Mouse (Mus musculus): ENCODE results near the gene Cers6. TPM values are rescaled to one million over a fixed set of nuclear protein-coding genes. Genes with fewer than 3 reads are reported as not detected.

Cers6 gene
- total and polyA plus RNA-seq, 2 experiments = 3.9 to 16.0 TPM

DNA sequence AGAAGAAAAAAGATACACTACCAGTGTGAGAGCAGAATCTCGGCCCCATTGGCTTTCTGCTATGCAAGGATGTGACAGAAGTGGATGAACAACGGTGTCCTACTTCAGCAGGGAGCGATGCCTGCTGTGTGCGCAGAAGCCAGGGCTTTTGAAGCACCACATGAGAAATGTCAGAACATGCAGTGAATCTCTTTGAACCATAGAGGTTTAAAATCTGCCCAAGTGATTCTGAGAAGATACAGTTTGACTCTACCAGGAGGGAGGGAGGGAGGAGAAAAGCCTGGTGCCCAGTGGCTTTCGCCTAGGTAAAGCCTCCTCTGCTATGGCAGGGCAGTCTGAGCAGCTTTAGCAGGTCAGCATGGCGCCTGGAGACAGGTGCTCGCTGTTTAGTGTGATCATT, 96.6 kb downstream of the Cers6 start:
- DNase-seq (ENCODE audit: extremely low read depth, low read depth, low spot score) = no peak
- H3K4me1 ChIP-seq (ENCODE audit: control insufficient read depth, insufficient read depth, low read length) = no peaks in the 10 kb centered on the region
- no peak for TF ChIP-seq CTCF (IDR thresholded peaks at IDR 0.05; ENCODE audit: low read depth, low read length)
- TF ChIP-seq POLR2A (IDR thresholded peaks at IDR 0.05; ENCODE audit: extremely low read depth, insufficient read depth, low read length) = no peak
- H3K4me3 ChIP-seq (ENCODE audit: insufficient read depth, low read depth, low read length) = no peak overlapping the region
- H3K9ac ChIP-seq (ENCODE audit: low read depth, low read length) = no peak overlapping the region
- H3K27me3 ChIP-seq (ENCODE audit: control insufficient read depth, insufficient read depth, low read length) = no peaks in the 10 kb centered on the region
- WGBS = 92% methylated on average over 7 of the region's 7 CpGs
- H3K79me2 ChIP-seq (ENCODE audit: control insufficient read depth, insufficient read depth, low read length) = peaks cover 9% of the 10 kb centered on the region; the same call in 1 of the 2 replicates
- H3K36me3 ChIP-seq (ENCODE audit: control insufficient read depth, insufficient read depth, low read length) = no peaks in the 10 kb centered on the region; the same call in 1 of the 2 replicates
- no peak overlapping the region for H3K27ac ChIP-seq (replicated peaks; ENCODE audit: insufficient read depth, low read depth, low read length)

DNA sequence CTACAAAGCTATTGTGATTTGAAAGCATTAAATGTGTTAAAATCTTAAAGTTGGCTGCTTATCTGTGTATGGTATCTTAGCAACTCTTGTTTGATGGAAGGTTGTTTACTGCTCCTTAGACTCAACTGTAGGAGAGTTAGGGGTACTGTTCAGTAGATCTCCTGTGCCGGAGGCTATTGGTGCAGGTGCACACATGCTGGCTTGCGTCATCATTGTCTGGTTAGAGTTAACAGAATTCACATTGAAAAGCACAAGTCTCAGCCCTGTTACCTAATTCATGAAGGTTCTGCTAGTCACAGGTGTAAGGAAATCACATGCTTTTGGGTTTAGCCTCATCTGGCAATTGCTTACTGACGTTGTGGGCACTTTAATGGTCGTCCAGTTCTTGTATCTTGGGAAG, 98.3 kb downstream of the Cers6 start:
- Histone ChIP-seq H3K4me1 (ENCODE audit: control insufficient read depth, insufficient read depth, low read length) (no peaks in the 10 kb centered on the region), H3K4me3 (ENCODE audit: insufficient read depth, low read depth, low read length) (no peak overlapping the region), H3K79me2 (ENCODE audit: control insufficient read depth, insufficient read depth, low read length) (peaks cover 9% of the 10 kb centered on the region; the same call in 1 of the 2 replicates), H3K27ac (replicated peaks; ENCODE audit: insufficient read depth, low read depth, low read length) (no peak overlapping the region), H3K27me3 (ENCODE audit: control insufficient read depth, insufficient read depth, low read length) (no peaks in the 10 kb centered on the region), H3K36me3 (ENCODE audit: control insufficient read depth, insufficient read depth, low read length) (no peaks in the 10 kb centered on the region), H3K9ac (ENCODE audit: low read depth, low read length) (no peak overlapping the region)
- DNase-seq (ENCODE audit: extremely low read depth, low read depth, low spot score) = no peak
- WGBS = 97% methylated on average over 4 of the region's 4 CpGs
- TF ChIP-seq POLR2A (IDR thresholded peaks at IDR 0.05; ENCODE audit: extremely low read depth, insufficient read depth, low read length) = no peak
- no peak for TF ChIP-seq CTCF (IDR thresholded peaks at IDR 0.05; ENCODE audit: low read depth, low read length)

DNA sequence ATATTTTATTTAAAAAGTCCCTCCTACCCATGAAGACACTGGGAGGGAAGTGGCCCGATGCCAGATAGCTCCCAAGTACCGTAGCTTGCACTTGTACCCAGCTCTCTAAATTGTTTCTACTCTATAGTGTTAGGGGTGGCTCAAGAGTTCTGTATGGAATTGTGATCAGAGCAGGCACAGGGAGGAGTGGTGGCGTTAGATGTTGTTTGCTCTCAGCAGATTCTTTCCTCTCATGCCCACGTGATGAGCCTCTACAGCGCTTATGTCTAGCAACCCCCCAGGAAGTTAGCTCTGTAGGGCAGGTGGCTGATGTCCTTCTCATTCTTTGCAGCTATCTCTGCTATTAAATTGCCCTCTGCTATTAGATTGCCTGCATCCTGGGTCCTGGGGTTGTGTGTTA, 98.8 kb downstream of the Cers6 start:
- DNase-seq (ENCODE audit: extremely low read depth, low read depth, low spot score) = no peak
- 90% methylated on average over 5 of the region's 5 CpGs for WGBS
- no peaks in the 10 kb centered on the region for H3K36me3 ChIP-seq (ENCODE audit: control insufficient read depth, insufficient read depth, low read length)
- no peaks in the 10 kb centered on the region for H3K4me1 ChIP-seq (ENCODE audit: control insufficient read depth, insufficient read depth, low read length)
- H3K79me2 ChIP-seq (ENCODE audit: control insufficient read depth, insufficient read depth, low read length) = peaks cover 9% of the 10 kb centered on the region; the same call in 1 of the 2 replicates
- TF ChIP-seq POLR2A (IDR thresholded peaks at IDR 0.05; ENCODE audit: extremely low read depth, insufficient read depth, low read length) (no peak), CTCF (IDR thresholded peaks at IDR 0.05; ENCODE audit: low read depth, low read length) (no peak)
- no peak overlapping the region for H3K9ac ChIP-seq (ENCODE audit: low read depth, low read length)
- H3K27ac ChIP-seq (replicated peaks; ENCODE audit: insufficient read depth, low read depth, low read length) = no peak overlapping the region
- no peaks in the 10 kb centered on the region for H3K27me3 ChIP-seq (ENCODE audit: control insufficient read depth, insufficient read depth, low read length)
- H3K4me3 ChIP-seq (ENCODE audit: insufficient read depth, low read depth, low read length) = no peak overlapping the region

DNA sequence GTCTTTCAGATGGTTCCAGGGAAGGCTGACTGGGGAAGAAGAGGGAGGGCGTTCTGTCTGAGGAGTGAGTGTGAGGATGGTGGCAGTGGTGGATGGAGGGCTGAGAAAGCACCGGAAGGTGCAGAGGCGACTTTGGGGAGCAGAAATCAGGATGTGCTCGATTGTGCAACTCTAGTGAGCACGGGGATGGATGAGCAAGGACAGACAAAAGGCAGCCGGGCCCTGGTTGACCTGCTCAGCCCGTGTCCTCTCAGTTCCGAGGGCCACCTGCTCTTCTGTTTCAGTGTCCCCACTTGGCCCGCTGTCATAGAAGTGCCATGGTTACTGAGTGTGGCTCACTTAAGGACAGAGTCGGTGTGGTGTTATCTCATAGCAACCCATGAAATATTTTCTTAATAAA, 99.4 kb downstream of the Cers6 start:
- H3K27me3 ChIP-seq (ENCODE audit: control insufficient read depth, insufficient read depth, low read length) = no peaks in the 10 kb centered on the region
- H3K4me3 ChIP-seq (ENCODE audit: insufficient read depth, low read depth, low read length) = no peak overlapping the region
- no peaks in the 10 kb centered on the region for H3K4me1 ChIP-seq (ENCODE audit: control insufficient read depth, insufficient read depth, low read length)
- H3K79me2 ChIP-seq (ENCODE audit: control insufficient read depth, insufficient read depth, low read length) = peaks cover 5% of the 10 kb centered on the region; the same call in 1 of the 2 replicates
- H3K36me3 ChIP-seq (ENCODE audit: control insufficient read depth, insufficient read depth, low read length) = no peaks in the 10 kb centered on the region
- DNase-seq (ENCODE audit: extremely low read depth, low read depth, low spot score) = no peak
- H3K27ac ChIP-seq (replicated peaks; ENCODE audit: insufficient read depth, low read depth, low read length) = no peak overlapping the region
- TF ChIP-seq CTCF (IDR thresholded peaks at IDR 0.05; ENCODE audit: low read depth, low read length) = no peak
- no peak for TF ChIP-seq POLR2A (IDR thresholded peaks at IDR 0.05; ENCODE audit: extremely low read depth, insufficient read depth, low read length)
- 86% methylated on average over 10 of the region's 10 CpGs for WGBS
- no peak overlapping the region for H3K9ac ChIP-seq (ENCODE audit: low read depth, low read length)

DNA sequence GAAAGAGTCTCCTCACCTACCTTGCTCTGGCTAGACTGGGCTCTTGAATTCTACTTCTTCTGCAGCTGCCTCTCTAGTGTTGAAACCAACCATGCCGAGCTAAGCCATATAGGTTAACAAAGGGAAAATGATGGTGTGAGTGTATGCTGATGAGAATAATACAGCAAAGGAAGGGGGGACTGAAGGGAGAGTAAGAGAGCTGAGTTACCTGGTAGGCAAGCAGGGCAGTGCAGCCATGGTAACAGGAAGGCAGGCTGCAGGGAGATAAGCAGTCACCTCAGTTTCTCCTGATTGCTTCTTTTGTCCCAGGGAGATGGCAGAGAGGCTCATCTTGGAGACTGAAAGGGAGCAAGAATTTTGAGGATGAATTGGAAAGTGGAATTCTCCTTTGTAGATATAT, 105.1 kb downstream of the Cers6 start:
- Histone ChIP-seq H3K9ac (ENCODE audit: low read depth, low read length) (no peak overlapping the region), H3K27ac (replicated peaks; ENCODE audit: insufficient read depth, low read depth, low read length) (no peak overlapping the region), H3K27me3 (ENCODE audit: control insufficient read depth, insufficient read depth, low read length) (no peaks in the 10 kb centered on the region), H3K4me3 (ENCODE audit: insufficient read depth, low read depth, low read length) (no peak overlapping the region), H3K79me2 (ENCODE audit: control insufficient read depth, insufficient read depth, low read length) (no peaks in the 10 kb centered on the region; the same call in 1 of the 2 replicates), H3K4me1 (ENCODE audit: control insufficient read depth, insufficient read depth, low read length) (no peaks in the 10 kb centered on the region), H3K36me3 (ENCODE audit: control insufficient read depth, insufficient read depth, low read length) (no peaks in the 10 kb centered on the region; the same call in 1 of the 2 replicates)
- 94% methylated on average over 1 of the region's 1 CpGs for WGBS
- DNase-seq (ENCODE audit: extremely low read depth, low read depth, low spot score) = no peak
- no peak for TF ChIP-seq CTCF (IDR thresholded peaks at IDR 0.05; ENCODE audit: low read depth, low read length)
- TF ChIP-seq POLR2A (IDR thresholded peaks at IDR 0.05; ENCODE audit: extremely low read depth, insufficient read depth, low read length) = no peak

DNA sequence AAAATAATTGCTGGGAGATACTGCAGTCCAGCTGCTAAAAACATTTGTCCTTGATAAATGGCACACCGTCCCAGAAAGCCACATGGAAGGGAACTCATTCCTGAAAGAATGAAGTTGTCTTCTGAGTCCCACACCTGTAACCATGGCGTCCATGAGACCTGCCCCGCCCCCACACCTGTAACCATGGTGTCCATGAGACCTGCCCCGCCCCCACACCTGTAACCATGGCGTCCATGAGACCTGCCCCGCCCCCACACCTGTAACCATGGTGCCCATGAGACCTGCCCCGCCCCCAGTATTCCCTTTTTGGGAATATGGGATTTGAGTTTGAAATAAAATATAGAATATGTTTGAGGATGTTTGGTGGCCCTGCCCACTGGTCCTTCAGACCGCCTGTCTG, 106.8 kb downstream of the Cers6 start:
- no peaks in the 10 kb centered on the region; the same call in 1 of the 2 replicates for H3K36me3 ChIP-seq (ENCODE audit: control insufficient read depth, insufficient read depth, low read length)
- no peak overlapping the region for H3K27ac ChIP-seq (replicated peaks; ENCODE audit: insufficient read depth, low read depth, low read length)
- WGBS = 87% methylated on average over 8 of the region's 8 CpGs
- H3K4me3 ChIP-seq (ENCODE audit: insufficient read depth, low read depth, low read length) = no peak overlapping the region
- H3K27me3 ChIP-seq (ENCODE audit: control insufficient read depth, insufficient read depth, low read length) = no peaks in the 10 kb centered on the region
- TF ChIP-seq CTCF (IDR thresholded peaks at IDR 0.05; ENCODE audit: low read depth, low read length) (no peak), POLR2A (IDR thresholded peaks at IDR 0.05; ENCODE audit: extremely low read depth, insufficient read depth, low read length) (no peak)
- H3K9ac ChIP-seq (ENCODE audit: low read depth, low read length) = no peak overlapping the region
- H3K4me1 ChIP-seq (ENCODE audit: control insufficient read depth, insufficient read depth, low read length) = no peaks in the 10 kb centered on the region
- no peak for DNase-seq (ENCODE audit: extremely low read depth, low read depth, low spot score)
- no peaks in the 10 kb centered on the region; the same call in 1 of the 2 replicates for H3K79me2 ChIP-seq (ENCODE audit: control insufficient read depth, insufficient read depth, low read length)

Data from liver, adult 2 months (tissue).